Mouse (Mus musculus) frontal cortex, adult (tissue): Measurements from ENCODE around the gene Mxra8.

ENCODE experiments used
- ATAC-seq: cut with Nextera tagmentation; 2 replicates; pipeline ENCODE4 v1.9.2; 2017; ENCODE audit warnings: mild to moderate bottlenecking, moderate library complexity, mixed read lengths; ENCODE audit not compliant: low TSS enrichment

The Mxra8 gene

GRCm38 (mm10) chr4:155839483-155839910, at the start of gene Mxra8:
Gene Mxra8, plus strand, starts transcription at chr4:155839680.
- ATAC-seq, result no peak

GRCm38 (mm10) chr4:155790021-155790489, 49.4 kb upstream of the Mxra8 start, which contains the start of gene Ankrd65:
Gene Ankrd65, plus strand, starts transcription at chr4:155790439.
- no peak for ATAC-seq

GRCm38 (mm10) chr4:155790650-155791161, 48.8 kb upstream of the Mxra8 start:
- ATAC-seq, result no peak

- no peak for ATAC-seq
These were observed 48.1 kb upstream of the Mxra8 start for GRCm38 (mm10) chr4:155791240-155791933.

GRCm38 (mm10) chr4:155793730-155794129, 45.8 kb upstream of the Mxra8 start:
- ATAC-seq, result no peak

- ATAC-seq, result no peak
These were observed 37.4 kb upstream of the Mxra8 start for GRCm38 (mm10) chr4:155802075-155802474.

- no peak for ATAC-seq
These were observed 36.6 kb upstream of the Mxra8 start, which contains the start of gene Mrpl20 for GRCm38 (mm10) chr4:155802741-155803339. Gene Mrpl20, plus strand, starts transcription at chr4:155802878.

- peak; percentile 90 for ATAC-seq
These were observed 36.0 kb upstream of the Mxra8 start for GRCm38 (mm10) chr4:155803340-155804041.

- no peak for ATAC-seq
These were observed 31.6 kb upstream of the Mxra8 start for GRCm38 (mm10) chr4:155807841-155808240.

GRCm38 (mm10) chr4:155811929-155812664, 27.4 kb upstream of the Mxra8 start, which contains the start of gene Ccnl2:
Gene Ccnl2, plus strand, starts transcription at chr4:155812489.
- ATAC-seq, result peak; percentile 99

GRCm38 (mm10) chr4:155812665-155813181, 26.8 kb upstream of the Mxra8 start:
- peak; percentile 22; the same call in 1 of the 2 replicates for ATAC-seq

- ATAC-seq, result no peak
These were observed 21.9 kb upstream of the Mxra8 start for GRCm38 (mm10) chr4:155817533-155817932.

GRCm38 (mm10) chr4:155821025-155821424, 18.5 kb upstream of the Mxra8 start:
- ATAC-seq, result no peak

- ATAC-seq, result no peak
These were observed 16.0 kb upstream of the Mxra8 start for GRCm38 (mm10) chr4:155823443-155823842.

- ATAC-seq, result no peak
These were observed 9.6 kb upstream of the Mxra8 start for GRCm38 (mm10) chr4:155829866-155830265.

- no peak for ATAC-seq
These were observed 8.9 kb upstream of the Mxra8 start for GRCm38 (mm10) chr4:155830596-155830995.

- ATAC-seq, result peak; percentile 87
These were observed 8.2 kb upstream of the Mxra8 start, which contains the start of gene Aurkaip1 for GRCm38 (mm10) chr4:155831205-155831766. Gene Aurkaip1, plus strand, starts transcription at chr4:155831272.

- no peak for ATAC-seq
These were observed 7.6 kb upstream of the Mxra8 start for GRCm38 (mm10) chr4:155831831-155832230.

GRCm38 (mm10) chr4:155832321-155832720, 7.2 kb upstream of the Mxra8 start:
- ATAC-seq, result no peak

GRCm38 (mm10) chr4:155833234-155833633, 6.2 kb upstream of the Mxra8 start:
- ATAC-seq, result no peak

- ATAC-seq, result peak; percentile 30; the same call in 1 of the 2 replicates
These were observed 5.6 kb upstream of the Mxra8 start for GRCm38 (mm10) chr4:155833836-155834235.
